Mouse (Mus musculus): ENCODE data around the gene Gm14180. TPM values are rescaled to one million over a fixed set of nuclear protein-coding genes. Genes with fewer than 3 reads are reported as not detected.
"Not testable (repeated sequence)": the region's sequence is repeated elsewhere in the genome, so short reads cannot be mapped to it uniquely, and the experiment has no call there.

Gene Gm14180
- polyA plus RNA-seq (2016; fragmentation: Nextera tagmentation; extraction: Ambion mirVana), result not detected in 2 replicates

- Histone ChIP-seq H3K4me1 (no peaks in the 10 kb centered on the region), H3K36me3 (no peaks in the 10 kb centered on the region), H3K27me3 (ENCODE audit: insufficient read depth, poor library complexity, severe bottlenecking) (no peaks in the 10 kb centered on the region), H3K27ac (no peak within 1 kb of the TSS), H3K9me3 (no peaks in the 10 kb centered on the region), H3K4me3 (no peak within 1 kb of the TSS)
- no peak for DNase-seq (ENCODE audit: low spot score)
- WGBS, result 60% methylated on average over 2 of the region's 2 CpGs
Measured at GRCm38 (mm10) chr11:99734190-99734589, at the start of gene Gm14180. TSS of gene Gm14180 (minus strand) at chr11:99734290.

- H3K36me3 ChIP-seq, result no peaks in the 10 kb centered on the region
- H3K4me1 ChIP-seq, result peaks cover 5% of the 10 kb centered on the region
- no peaks in the 10 kb centered on the region for H3K9me3 ChIP-seq
- no peak for DNase-seq (ENCODE audit: low spot score)
- no peaks in the 10 kb centered on the region for H3K27me3 ChIP-seq (ENCODE audit: insufficient read depth, poor library complexity, severe bottlenecking)
- no peak within 1 kb of the TSS for H3K4me3 ChIP-seq
- H3K27ac ChIP-seq, result no peak within 1 kb of the TSS
- WGBS, result 95% methylated on average over 2 of the region's 2 CpGs
Measured at GRCm38 (mm10) chr11:99780604-99781003, 46.5 kb upstream of the Gm14180 start, which contains the start of gene Krtap4-8. TSS of gene Krtap4-8 (minus strand) at chr11:99780704.

- WGBS, result 71% methylated on average over 7 of the region's 7 CpGs
Measured at GRCm38 (mm10) chr11:99778401-99778800, 44.3 kb upstream of the Gm14180 start.

GRCm38 (mm10) chr11:99772813-99773212 is 38.7 kb upstream of the Gm14180 start, which contains the start of gene Gm11595:
TSS of gene Gm11595 (minus strand) at chr11:99772913.
- not testable (repeated sequence) for H3K4me1 ChIP-seq; H3K36me3 ChIP-seq; H3K27ac ChIP-seq; H3K4me3 ChIP-seq; DNase-seq (ENCODE audit: low spot score); H3K27me3 ChIP-seq (ENCODE audit: insufficient read depth, poor library complexity, severe bottlenecking); H3K9me3 ChIP-seq

More at GRCm38 (mm10) chr11:99778401-99778800, 44.3 kb upstream of the Gm14180 start:
- Histone ChIP-seq H3K36me3 (no peaks in the 10 kb centered on the region), H3K27me3 (ENCODE audit: insufficient read depth, poor library complexity, severe bottlenecking) (no peaks in the 10 kb centered on the region), H3K4me1 (peaks cover 5% of the 10 kb centered on the region), H3K27ac (no peak overlapping the region), H3K9me3 (no peaks in the 10 kb centered on the region), H3K4me3 (no peak overlapping the region)
- no peak for DNase-seq (ENCODE audit: low spot score)

- WGBS, result 75% methylated on average over 2 of the region's 2 CpGs
- H3K36me3 ChIP-seq, result no peaks in the 10 kb centered on the region
- no peaks in the 10 kb centered on the region for H3K9me3 ChIP-seq
- no peak for DNase-seq (ENCODE audit: low spot score)
- no peak overlapping the region for H3K27ac ChIP-seq
- H3K4me3 ChIP-seq, result no peak overlapping the region
- no peaks in the 10 kb centered on the region for H3K27me3 ChIP-seq (ENCODE audit: insufficient read depth, poor library complexity, severe bottlenecking)
- no peaks in the 10 kb centered on the region for H3K4me1 ChIP-seq
Measured at GRCm38 (mm10) chr11:99768410-99768809, 34.3 kb upstream of the Gm14180 start.

GRCm38 (mm10) chr11:99758877-99759276 is 24.8 kb upstream of the Gm14180 start:
- no peak overlapping the region for H3K27ac ChIP-seq
- no peak for DNase-seq (ENCODE audit: low spot score)
- H3K4me1 ChIP-seq, result no peaks in the 10 kb centered on the region
- no peaks in the 10 kb centered on the region for H3K27me3 ChIP-seq (ENCODE audit: insufficient read depth, poor library complexity, severe bottlenecking)
- no peak overlapping the region for H3K4me3 ChIP-seq
- no peaks in the 10 kb centered on the region for H3K36me3 ChIP-seq
- H3K9me3 ChIP-seq, result no peaks in the 10 kb centered on the region
- WGBS, result 82% methylated on average over 1 of the region's 1 CpGs

GRCm38 (mm10) chr11:99743985-99744384 is 9.9 kb upstream of the Gm14180 start:
- DNase-seq (ENCODE audit: low spot score), result no peak
- WGBS, result 80% methylated on average over 3 of the region's 3 CpGs
- Histone ChIP-seq H3K9me3 (no peaks in the 10 kb centered on the region), H3K27ac (no peak overlapping the region), H3K4me3 (no peak overlapping the region), H3K27me3 (ENCODE audit: insufficient read depth, poor library complexity, severe bottlenecking) (no peaks in the 10 kb centered on the region), H3K36me3 (no peaks in the 10 kb centered on the region), H3K4me1 (no peaks in the 10 kb centered on the region)

- DNase-seq (ENCODE audit: low spot score), result no peak
- Histone ChIP-seq H3K9me3 (no peaks in the 10 kb centered on the region), H3K4me1 (no peaks in the 10 kb centered on the region), H3K27me3 (ENCODE audit: insufficient read depth, poor library complexity, severe bottlenecking) (no peaks in the 10 kb centered on the region), H3K27ac (no peak overlapping the region), H3K36me3 (no peaks in the 10 kb centered on the region), H3K4me3 (no peak overlapping the region)
- WGBS, result 79% methylated on average over 2 of the region's 2 CpGs
Measured at GRCm38 (mm10) chr11:99724061-99724460, 10.0 kb downstream of the Gm14180 start.

GRCm38 (mm10) chr11:99718759-99719158 is 15.3 kb downstream of the Gm14180 start:
- no peak for DNase-seq (ENCODE audit: low spot score)
- no peak overlapping the region for H3K4me3 ChIP-seq
- H3K4me1 ChIP-seq, result no peaks in the 10 kb centered on the region
- WGBS, result 71% methylated on average over 1 of the region's 1 CpGs
- no peak overlapping the region for H3K27ac ChIP-seq
- no peaks in the 10 kb centered on the region for H3K27me3 ChIP-seq (ENCODE audit: insufficient read depth, poor library complexity, severe bottlenecking)
- no peaks in the 10 kb centered on the region for H3K9me3 ChIP-seq
- no peaks in the 10 kb centered on the region for H3K36me3 ChIP-seq

GRCm38 (mm10) chr11:99690463-99690862 is 43.6 kb downstream of the Gm14180 start, which contains the start of gene Gm14190:
TSS of gene Gm14190 (minus strand) at chr11:99690740.
- H3K9me3 ChIP-seq, result no peaks in the 10 kb centered on the region
- 68% methylated on average over 1 of the region's 1 CpGs for WGBS
- DNase-seq (ENCODE audit: low spot score), result no peak
- H3K36me3 ChIP-seq, result no peaks in the 10 kb centered on the region
- H3K4me1 ChIP-seq, result no peaks in the 10 kb centered on the region
- 0 out of 2 replicates have a peak, but pooled peaks cover 3% of the 10 kb centered on the region for H3K27me3 ChIP-seq (ENCODE audit: insufficient read depth, poor library complexity, severe bottlenecking)
- no peak within 1 kb of the TSS for H3K27ac ChIP-seq
- no peak within 1 kb of the TSS for H3K4me3 ChIP-seq

- 62% methylated on average over 1 of the region's 1 CpGs for WGBS
- not testable (repeated sequence) for H3K4me3 ChIP-seq; H3K36me3 ChIP-seq; H3K27me3 ChIP-seq (ENCODE audit: insufficient read depth, poor library complexity, severe bottlenecking); H3K4me1 ChIP-seq; H3K27ac ChIP-seq; DNase-seq (ENCODE audit: low spot score); H3K9me3 ChIP-seq
Measured at GRCm38 (mm10) chr11:99685235-99685634, 48.9 kb downstream of the Gm14180 start.

Other genes starting within 250 kb of the Gm14180 start
- 0.15 and 0.38 TPM in 2 replicates for gene Krt23, start 241.2 kb downstream of the Gm14180 start, polyA plus RNA-seq (2016; fragmentation: Nextera tagmentation; extraction: Ambion mirVana)
- gene Krt39, start 213.0 kb downstream of the Gm14180 start, polyA plus RNA-seq (2016; fragmentation: Nextera tagmentation; extraction: Ambion mirVana), result not detected in 2 replicates
- not detected in 2 replicates for gene Krt40, start 191.1 kb downstream of the Gm14180 start, polyA plus RNA-seq (2016; fragmentation: Nextera tagmentation; extraction: Ambion mirVana)
- not detected in 2 replicates for gene Krtap3-3, start 183.4 kb downstream of the Gm14180 start, polyA plus RNA-seq (2016; fragmentation: Nextera tagmentation; extraction: Ambion mirVana)
- gene Krtap3-2, start 177.4 kb downstream of the Gm14180 start, polyA plus RNA-seq (2016; fragmentation: Nextera tagmentation; extraction: Ambion mirVana), result not detected in 2 replicates
- gene Gm11939, start 174.8 kb downstream of the Gm14180 start, polyA plus RNA-seq (2016; fragmentation: Nextera tagmentation; extraction: Ambion mirVana), result not detected in 2 replicates
- not detected in 2 replicates for gene Krtap3-1, start 167.7 kb downstream of the Gm14180 start, polyA plus RNA-seq (2016; fragmentation: Nextera tagmentation; extraction: Ambion mirVana)
- not detected in 2 replicates for gene Krtap1-5, start 153.3 kb downstream of the Gm14180 start, polyA plus RNA-seq (2016; fragmentation: Nextera tagmentation; extraction: Ambion mirVana)
- gene Krtap1-4, start 150.6 kb downstream of the Gm14180 start, polyA plus RNA-seq (2016; fragmentation: Nextera tagmentation; extraction: Ambion mirVana), result not detected in 2 replicates
- gene Krtap1-3, start 143.0 kb downstream of the Gm14180 start, polyA plus RNA-seq (2016; fragmentation: Nextera tagmentation; extraction: Ambion mirVana), result not detected in 2 replicates
- gene Krtap9-3, start 136.2 kb downstream of the Gm14180 start, polyA plus RNA-seq (2016; fragmentation: Nextera tagmentation; extraction: Ambion mirVana), result not detected in 2 replicates
- gene Gm11938, start 131.0 kb downstream of the Gm14180 start, polyA plus RNA-seq (2016; fragmentation: Nextera tagmentation; extraction: Ambion mirVana), result not detected in 2 replicates
- not detected in 2 replicates for gene Gm11937, start 124.1 kb downstream of the Gm14180 start, polyA plus RNA-seq (2016; fragmentation: Nextera tagmentation; extraction: Ambion mirVana)
- gene Krtap2-4, start 119.4 kb downstream of the Gm14180 start, polyA plus RNA-seq (2016; fragmentation: Nextera tagmentation; extraction: Ambion mirVana), result not detected in 2 replicates
- not detected in 2 replicates for gene Gm11562, start 113.9 kb downstream of the Gm14180 start, polyA plus RNA-seq (2016; fragmentation: Nextera tagmentation; extraction: Ambion mirVana)
- gene Krtap4-1, start 106.1 kb downstream of the Gm14180 start, polyA plus RNA-seq (2016; fragmentation: Nextera tagmentation; extraction: Ambion mirVana), result not detected in 2 replicates
- gene Krtap4-2, start 99.2 kb downstream of the Gm14180 start, polyA plus RNA-seq (2016; fragmentation: Nextera tagmentation; extraction: Ambion mirVana), result not detected in 2 replicates
- gene Krtap4-7, start 90.2 kb downstream of the Gm14180 start, polyA plus RNA-seq (2016; fragmentation: Nextera tagmentation; extraction: Ambion mirVana), result not detected in 2 replicates
- not detected in 2 replicates for gene Gm11555, start 84.1 kb downstream of the Gm14180 start, polyA plus RNA-seq (2016; fragmentation: Nextera tagmentation; extraction: Ambion mirVana)
- gene Gm11563, start 75.3 kb downstream of the Gm14180 start, polyA plus RNA-seq (2016; fragmentation: Nextera tagmentation; extraction: Ambion mirVana), result not detected in 2 replicates
- gene Krtap4-6, start 68.3 kb downstream of the Gm14180 start, polyA plus RNA-seq (2016; fragmentation: Nextera tagmentation; extraction: Ambion mirVana), result not detected in 2 replicates
- gene Gm14190, start 43.5 kb downstream of the Gm14180 start, polyA plus RNA-seq (2016; fragmentation: Nextera tagmentation; extraction: Ambion mirVana), result not detected in 2 replicates
- not detected in 2 replicates for gene Gm11595, start 38.6 kb upstream of the Gm14180 start, polyA plus RNA-seq (2016; fragmentation: Nextera tagmentation; extraction: Ambion mirVana)
- gene Krtap4-8, start 46.4 kb upstream of the Gm14180 start, polyA plus RNA-seq (2016; fragmentation: Nextera tagmentation; extraction: Ambion mirVana), result not detected in 2 replicates
- not detected in 2 replicates for gene Krtap4-9, start 50.9 kb upstream of the Gm14180 start, polyA plus RNA-seq (2016; fragmentation: Nextera tagmentation; extraction: Ambion mirVana)
- not detected in 2 replicates for gene Gm11596, start 59.2 kb upstream of the Gm14180 start, polyA plus RNA-seq (2016; fragmentation: Nextera tagmentation; extraction: Ambion mirVana)
- not detected in 2 replicates for gene Gm11569, start 64.6 kb upstream of the Gm14180 start, polyA plus RNA-seq (2016; fragmentation: Nextera tagmentation; extraction: Ambion mirVana)
- gene Gm11554, start 70.2 kb upstream of the Gm14180 start, polyA plus RNA-seq (2016; fragmentation: Nextera tagmentation; extraction: Ambion mirVana), result not detected in 2 replicates
- gene Krtap4-13, start 75.6 kb upstream of the Gm14180 start, polyA plus RNA-seq (2016; fragmentation: Nextera tagmentation; extraction: Ambion mirVana), result not detected in 2 replicates
- gene Gm11564, start 81.4 kb upstream of the Gm14180 start, polyA plus RNA-seq (2016; fragmentation: Nextera tagmentation; extraction: Ambion mirVana), result not detected in 2 replicates
- not detected in 2 replicates for gene 2300003K06Rik, start 103.8 kb upstream of the Gm14180 start, polyA plus RNA-seq (2016; fragmentation: Nextera tagmentation; extraction: Ambion mirVana)
- gene Krtap4-16, start 117.3 kb upstream of the Gm14180 start, polyA plus RNA-seq (2016; fragmentation: Nextera tagmentation; extraction: Ambion mirVana), result not detected in 2 replicates
- not detected in 2 replicates for gene Gm11568, start 123.6 kb upstream of the Gm14180 start, polyA plus RNA-seq (2016; fragmentation: Nextera tagmentation; extraction: Ambion mirVana)
- gene Gm11559, start 130.2 kb upstream of the Gm14180 start, polyA plus RNA-seq (2016; fragmentation: Nextera tagmentation; extraction: Ambion mirVana), result not detected in 2 replicates
- gene Krtap9-1, start 139.1 kb upstream of the Gm14180 start, polyA plus RNA-seq (2016; fragmentation: Nextera tagmentation; extraction: Ambion mirVana), result not detected in 2 replicates
- gene Gm11567, start 144.9 kb upstream of the Gm14180 start, polyA plus RNA-seq (2016; fragmentation: Nextera tagmentation; extraction: Ambion mirVana), result not detected in 2 replicates
- not detected in 2 replicates for gene Krtap31-1, start 173.6 kb upstream of the Gm14180 start, polyA plus RNA-seq (2016; fragmentation: Nextera tagmentation; extraction: Ambion mirVana)
- not detected in 2 replicates for gene Gm11565, start 180.5 kb upstream of the Gm14180 start, polyA plus RNA-seq (2016; fragmentation: Nextera tagmentation; extraction: Ambion mirVana)
- not detected in 2 replicates for gene Krtap31-2, start 202.0 kb upstream of the Gm14180 start, polyA plus RNA-seq (2016; fragmentation: Nextera tagmentation; extraction: Ambion mirVana)
- gene Krtap9-5, start 214.2 kb upstream of the Gm14180 start, polyA plus RNA-seq (2016; fragmentation: Nextera tagmentation; extraction: Ambion mirVana), result not detected in 2 replicates
- gene Krtap29-1, start 244.8 kb upstream of the Gm14180 start, polyA plus RNA-seq (2016; fragmentation: Nextera tagmentation; extraction: Ambion mirVana), result not detected in 2 replicates